8 mouse cellular contexts compared by ENCODE assay signal in the genomic region with DNA sequence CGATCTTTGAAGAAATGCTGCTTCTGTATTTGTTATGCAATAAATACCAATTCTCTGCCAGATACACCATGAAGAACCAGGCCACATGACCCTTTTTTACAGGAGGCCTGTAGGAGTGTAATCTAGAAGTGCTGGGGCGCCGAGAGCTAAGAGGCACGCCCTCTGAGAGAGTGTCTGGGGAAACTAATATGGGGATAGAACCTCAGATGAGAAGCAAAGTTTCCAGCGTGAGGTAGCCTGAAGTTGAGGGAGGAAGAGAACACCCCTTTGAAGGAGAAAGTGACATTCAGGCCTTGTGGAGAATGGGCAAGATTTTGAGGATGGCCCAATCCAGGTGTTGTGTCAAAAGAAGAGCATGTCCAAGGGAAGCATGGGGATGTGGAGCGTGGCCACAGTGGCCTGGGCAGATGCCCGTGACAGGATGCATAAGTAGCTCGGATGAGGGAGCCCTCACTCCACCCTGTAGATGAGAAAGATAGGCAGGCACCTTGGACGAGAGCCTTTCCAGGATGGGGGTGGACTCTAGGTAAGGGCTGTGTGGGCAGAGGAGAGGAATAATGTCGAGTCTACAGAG. TPM values are rescaled to one million over a fixed set of nuclear protein-coding genes. Genes with fewer than 3 reads are reported as not detected.
DNase-seq lines count a peak whose midpoint lies in the region; ATAC-seq and TF ChIP-seq lines count a peak whose summit lies in the region.

No protein-coding gene starts in this region.

- peak; percentile 8; the same call in 1 of the 2 replicates for ATAC-seq in lung, embryonic 14.5 days (ENCODE audit: insufficient read depth)
- ATAC-seq in embryonic facial prominence, embryonic 14.5 days (ENCODE audit: low read depth) = peak; percentile 4; the same call in 1 of the 2 replicates
- no peak for ATAC-seq in limb, embryonic 11.5 days (ENCODE audit: insufficient number of reproducible peaks, low FRiP score, low TSS enrichment, low read depth)
- peak; percentile 33; the same call in 1 of the 2 replicates for ATAC-seq in neural tube, embryonic 15.5 days (ENCODE audit: low FRiP score)
- ATAC-seq in activated CD4-positive, CD25-positive, alpha-beta regulatory T cell, adult 4 months = no peak

- H3K9ac ChIP-seq in lung, embryonic 14.5 days = no peak overlapping the region
- H3K9ac ChIP-seq in embryonic facial prominence, embryonic 14.5 days (ENCODE audit: low read depth, low read length) = no peak overlapping the region
- H3K9ac ChIP-seq in limb, embryonic 11.5 days (ENCODE audit: low read length) = no peak overlapping the region
- peak overlapping the region; percentile 69; the same call in 1 of the 2 replicates for H3K9ac ChIP-seq in neural tube, embryonic 15.5 days (replicated peaks)

- H3K4me3 ChIP-seq in lung, embryonic 14.5 days (ENCODE audit: low read depth, low read length) = peak overlapping the region; percentile 69
- peak overlapping the region; percentile 76 for H3K4me3 ChIP-seq in embryonic facial prominence, embryonic 14.5 days (ENCODE audit: low read depth, low read length)
- no peak overlapping the region; the same call in 1 of the 2 replicates for H3K4me3 ChIP-seq in limb, embryonic 11.5 days (ENCODE audit: low read depth, low read length)
- peak overlapping the region; percentile 82 for H3K4me3 ChIP-seq in neural tube, embryonic 15.5 days (replicated peaks)

- WGBS in lung, embryonic 14.5 days = 46% methylated on average over 10 of the region's 10 CpGs
- 55% methylated on average over 10 of the region's 10 CpGs for WGBS in embryonic facial prominence, embryonic 14.5 days
- WGBS in limb, embryonic 11.5 days = 50% methylated on average over 10 of the region's 10 CpGs
- WGBS in neural tube, embryonic 15.5 days = 57% methylated on average over 10 of the region's 10 CpGs

- intact Hi-C loops in left cerebral cortex, postnatal 10 days (cut with DNase I) = no loop called here

- no peaks in the 10 kb centered on the region for H3K4me1 ChIP-seq in lung, embryonic 14.5 days (ENCODE audit: insufficient read depth)
- H3K4me1 ChIP-seq in embryonic facial prominence, embryonic 14.5 days (ENCODE audit: control insufficient read depth, insufficient read depth, low read length) = peaks cover 5% of the 10 kb centered on the region; the same call in 1 of the 2 replicates
- peaks cover 3% of the 10 kb centered on the region; the same call in 1 of the 2 replicates for H3K4me1 ChIP-seq in limb, embryonic 11.5 days (ENCODE audit: control insufficient read depth, insufficient read depth, low read length)
- peaks cover 22% of the 10 kb centered on the region for H3K4me1 ChIP-seq in neural tube, embryonic 15.5 days

- no peak for DNase-seq in lung, embryonic 14.5 days
- no peak for DNase-seq in lung, postnatal 10 days
- no peak for DNase-seq in embryonic facial prominence, embryonic 14.5 days (ENCODE audit: low spot score)
- no peak for DNase-seq in limb, embryonic 11.5 days (ENCODE audit: low spot score)
- no peak for DNase-seq in urinary bladder, postnatal 14 days (ENCODE audit: low spot score)
- no peak for DNase-seq in left cerebral cortex, postnatal 10 days (ENCODE audit: extremely low spot score in 1 of 2, low spot score in 2 of 2)

- no peaks in the 10 kb centered on the region; the same call in 1 of the 2 replicates for H3K36me3 ChIP-seq in lung, embryonic 14.5 days (ENCODE audit: insufficient read depth)
- no peaks in the 10 kb centered on the region for H3K36me3 ChIP-seq in embryonic facial prominence, embryonic 14.5 days (ENCODE audit: control insufficient read depth, insufficient read depth, low read length)
- H3K36me3 ChIP-seq in limb, embryonic 11.5 days (ENCODE audit: control insufficient read depth, insufficient read depth, low read length) = no peaks in the 10 kb centered on the region
- H3K36me3 ChIP-seq in neural tube, embryonic 15.5 days = no peaks in the 10 kb centered on the region

- no peaks in the 10 kb centered on the region for H3K9me3 ChIP-seq in lung, embryonic 14.5 days (ENCODE audit: low read depth, low read length)
- H3K9me3 ChIP-seq in embryonic facial prominence, embryonic 14.5 days (ENCODE audit: control insufficient read depth, low read length) = no peaks in the 10 kb centered on the region
- H3K9me3 ChIP-seq in limb, embryonic 11.5 days (ENCODE audit: control insufficient read depth, low read length) = no peaks in the 10 kb centered on the region
- H3K9me3 ChIP-seq in neural tube, embryonic 15.5 days (replicated peaks) = no peaks in the 10 kb centered on the region

- H3K27ac ChIP-seq in lung, embryonic 14.5 days (ENCODE audit: low read depth) = no peak overlapping the region
- H3K27ac ChIP-seq in embryonic facial prominence, embryonic 14.5 days (replicated peaks; ENCODE audit: low read depth, low read length) = no peak overlapping the region
- H3K27ac ChIP-seq in limb, embryonic 11.5 days (replicated peaks; ENCODE audit: low read depth, low read length) = no peak overlapping the region
- H3K27ac ChIP-seq in neural tube, embryonic 15.5 days (replicated peaks) = no peak overlapping the region

- no peak for TF ChIP-seq CTCF in lung, embryonic 14.5 days (IDR thresholded peaks at IDR 0.05; ENCODE audit: low read depth)

- H3K4me2 ChIP-seq in lung, embryonic 14.5 days = peak overlapping the region; percentile 75
- peak overlapping the region; percentile 75 for H3K4me2 ChIP-seq in embryonic facial prominence, embryonic 14.5 days (ENCODE audit: low read depth, low read length)
- H3K4me2 ChIP-seq in limb, embryonic 11.5 days (ENCODE audit: low read depth, severe bottlenecking) = peak overlapping the region; percentile 93
- H3K4me2 ChIP-seq in neural tube, embryonic 15.5 days = peak overlapping the region; percentile 82

- H3K27me3 ChIP-seq in lung, embryonic 14.5 days (ENCODE audit: insufficient read depth, low read length) = 0 out of 2 replicates have a peak, but pooled peaks cover 2% of the 10 kb centered on the region
- H3K27me3 ChIP-seq in embryonic facial prominence, embryonic 14.5 days (replicated peaks; ENCODE audit: control insufficient read depth, insufficient read depth, low read length) = 0 out of 2 replicates have a peak, but pooled peaks cover 17% of the 10 kb centered on the region
- H3K27me3 ChIP-seq in limb, embryonic 11.5 days (ENCODE audit: control insufficient read depth, insufficient read depth, low read length) = 0 out of 2 replicates have a peak, but pooled peaks cover 2% of the 10 kb centered on the region
- peaks cover 13% of the 10 kb centered on the region; the same call in 1 of the 2 replicates for H3K27me3 ChIP-seq in neural tube, embryonic 15.5 days (replicated peaks)

RNA-seq across cellular contexts. Expression of gene Il17d, which starts 1.6 kb away (rescaled TPM):
- polyA plus RNA-seq in lung, embryonic 14.5 days (2014; fragmentation: Nextera tagmentation; extraction: Ambion mirVana) = 3.4 TPM in 2 replicates
- polyA plus RNA-seq in embryonic facial prominence, embryonic 14.5 days (2014; fragmentation: Nextera tagmentation; extraction: Ambion mirVana) = 5.4 and 5.5 TPM in 2 replicates
- 1.1 and 1.3 TPM in 2 replicates for polyA plus RNA-seq in limb, embryonic 11.5 days (2014; fragmentation: Nextera tagmentation; extraction: Ambion mirVana)
- polyA plus RNA-seq in neural tube, embryonic 15.5 days (2015; fragmentation: Nextera tagmentation; extraction: Ambion mirVana) = 6.0 and 7.3 TPM in 2 replicates
- 10 to 100 TPM; 12.5 to 14.8 TPM for total RNA-seq in left cerebral cortex, postnatal 10 days (2021)
- polyA plus RNA-seq in activated CD4-positive, CD25-positive, alpha-beta regulatory T cell, adult 4 months (2017; shearing (Covaris generic)) = not detected

RNA-seq across cellular contexts. Expression of gene Eef1akmt1, which starts 45.3 kb away (rescaled TPM):
- polyA plus RNA-seq in lung, embryonic 14.5 days (2014; fragmentation: Nextera tagmentation; extraction: Ambion mirVana) = 112 and 122 TPM in 2 replicates
- 87.2 and 105 TPM in 2 replicates for polyA plus RNA-seq in embryonic facial prominence, embryonic 14.5 days (2014; fragmentation: Nextera tagmentation; extraction: Ambion mirVana)
- polyA plus RNA-seq in limb, embryonic 11.5 days (2014; fragmentation: Nextera tagmentation; extraction: Ambion mirVana) = 106 and 108 TPM in 2 replicates
- polyA plus RNA-seq in neural tube, embryonic 15.5 days (2015; fragmentation: Nextera tagmentation; extraction: Ambion mirVana) = 99.3 and 104 TPM in 2 replicates
- 10 to 100 TPM; 35.7 to 36.3 TPM for total RNA-seq in left cerebral cortex, postnatal 10 days (2021)
- polyA plus RNA-seq in activated CD4-positive, CD25-positive, alpha-beta regulatory T cell, adult 4 months (2017; shearing (Covaris generic)) = 100 to 1,000 TPM; 125 to 148 TPM

Comparison
In these comparisons a context has a peak if more than half of its experiments do, and no peak if none do; other contexts are left out.
1. ATAC-seq: peak in lung, embryonic 14.5 days (single experiment), embryonic facial prominence, embryonic 14.5 days (single experiment) and neural tube, embryonic 15.5 days (single experiment); none in limb, embryonic 11.5 days (single experiment) and activated CD4-positive, CD25-positive, alpha-beta regulatory T cell, adult 4 months (single experiment).
2. Peak in every context shown above with its lines, with median percentiles within 50 percentile points of each other: H3K4me2 ChIP-seq.